Mouse (Mus musculus): Measurements from ENCODE around the gene Prdx2.

DNA sequence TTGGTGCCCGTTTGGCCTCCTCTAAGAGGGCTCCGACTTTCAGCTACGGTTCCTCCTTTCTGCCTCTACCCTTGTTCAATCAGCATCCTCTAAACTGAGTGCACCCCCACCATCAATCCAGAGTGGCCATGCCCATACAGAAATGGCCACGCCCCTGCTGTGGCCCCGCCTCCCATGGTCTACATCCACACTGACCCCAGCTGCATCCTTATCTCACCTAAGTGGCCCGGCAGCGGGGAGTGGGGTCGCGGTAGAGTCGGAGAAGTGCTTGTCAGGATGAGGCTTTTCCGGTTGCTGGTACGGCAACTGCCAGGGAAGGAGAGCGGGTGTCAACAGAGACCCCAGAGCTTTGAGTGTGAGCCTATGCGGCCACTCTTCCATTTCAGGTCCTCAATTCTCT, 33.9 kb upstream of the Prdx2 start:
- TF ChIP-seq POLR2A (IDR thresholded peaks at IDR 0.05; ENCODE audit: borderline replicate concordance, control insufficient read depth, low read depth, low read length) (no peak), CTCF (IDR thresholded peaks at IDR 0.05; ENCODE audit: control insufficient read depth, insufficient read depth, low read length) (no peak)

Data from bone marrow, adult 2 months (tissue).